Mouse (Mus musculus) hindbrain, embryonic 11.5 days (tissue): Measurements from ENCODE around the gene Plekhg3. TPM values are rescaled to one million over a fixed set of nuclear protein-coding genes. Genes with fewer than 3 reads are reported as not detected.

ENCODE experiments used
- ATAC-seq: fragments of 200-750 bp; cut with Nextera tagmentation; 2 replicates; pipeline ENCODE4 v1.8.0; 2017; ENCODE audit warnings: mild to moderate bottlenecking, moderate TSS enrichment, moderate library complexity; ENCODE audit not compliant: low FRiP score
- DNase-seq: peaks from one replicate; pipeline ENCODE4 v3.0.0-alpha.2; 2015; ENCODE audit warnings: low spot score
- H3K27ac ChIP-seq: fragments of 300-500 bp; sonication (generic); 2 replicates; pipeline ENCODE4 v1.5.1; 2014; ENCODE audit warnings: mild to moderate bottlenecking, low read depth, low read length
- H3K27me3 ChIP-seq: fragments of 300-500 bp; sonication (generic); 2 replicates; pipeline ENCODE4 v1.6.1; 2014; ENCODE audit warnings: mild to moderate bottlenecking, low read length, moderate library complexity, mixed read lengths; ENCODE audit not compliant: control insufficient read depth, insufficient read depth
- H3K36me3 ChIP-seq: fragments of 300-500 bp; sonication (generic); 2 replicates; pipeline ENCODE4 v1.6.1; 2014; ENCODE audit warnings: mild to moderate bottlenecking, low read length, moderate library complexity, mixed read lengths; ENCODE audit not compliant: control insufficient read depth, insufficient read depth
- H3K4me1 ChIP-seq: fragments of 300-500 bp; sonication (generic); replicated peaks from 2 replicates; pipeline ENCODE4 v1.6.1; 2014; ENCODE audit warnings: low read length, mixed read lengths; ENCODE audit not compliant: control insufficient read depth, insufficient read depth
- H3K4me2 ChIP-seq: fragments of 300-500 bp; sonication (generic); replicated peaks from 2 replicates; pipeline ENCODE4 v1.6.1; 2014; ENCODE audit warnings: mild to moderate bottlenecking, low read depth, low read length
- H3K4me3 ChIP-seq: fragments of 300-500 bp; sonication (generic); 2 replicates; pipeline ENCODE4 v1.5.1; 2014; ENCODE audit warnings: low read depth, low read length
- H3K9ac ChIP-seq: fragments of 300-500 bp; sonication (generic); 2 replicates; pipeline ENCODE4 v1.6.1; 2014; ENCODE audit warnings: low read depth, low read length
- H3K9me3 ChIP-seq: fragments of 300-500 bp; sonication (generic); 2 replicates; pipeline ENCODE4 v1.6.1; 2016; ENCODE audit warnings: low read length; ENCODE audit not compliant: control insufficient read depth
- WGBS: fragments of 180-500 bp; shearing (Covaris S2); extraction: QIAGEN DNeasy Blood & Tissue Kit; methylation state at CpG from one replicate; pipeline ENCODE4 v1.1.7; 2014; 5-methylcytosine and 5-hydroxymethylcytosine counted together
- polyA plus RNA-seq: library from polyadenylated mRNA; unstranded; fragments of >200 nt; fragmentation: Nextera tagmentation; extraction: Ambion mirVana; gene quantifications from 2 replicates; pipeline ENCODE4 v1.2.1, GENCODE M21; 2014

Gene Plekhg3
- 1.9 and 2.1 TPM in 2 replicates for polyA plus RNA-seq

GRCm38 (mm10) chr12:76530580-76531139, at the start of gene Plekhg3:
TSS of gene Plekhg3 (plus strand) at chr12:76530891.
- Histone ChIP-seq H3K4me3 (no peak within 1 kb of the TSS), H3K4me2 (no peak within 1 kb of the TSS), H3K4me1 (peaks cover 4% of the 10 kb centered on the region), H3K27ac (no peak within 1 kb of the TSS), H3K9ac (no peak within 1 kb of the TSS), H3K27me3 (peaks cover 45% of the 10 kb centered on the region), H3K9me3 (no peaks in the 10 kb centered on the region), H3K36me3 (no peaks in the 10 kb centered on the region)
- no peak for ATAC-seq
- WGBS = 30% methylated on average over 6 of the region's 6 CpGs
- no peak for DNase-seq

- H3K9ac ChIP-seq = no peak overlapping the region
- H3K4me3 ChIP-seq = no peak overlapping the region
- H3K27me3 ChIP-seq = no peaks in the 10 kb centered on the region
- 80% methylated on average over 2 of the region's 2 CpGs for WGBS
- H3K9me3 ChIP-seq = no peaks in the 10 kb centered on the region
- ATAC-seq = no peak
- no peak overlapping the region for H3K4me2 ChIP-seq
- no peak overlapping the region for H3K27ac ChIP-seq
- no peaks in the 10 kb centered on the region for H3K36me3 ChIP-seq
- no peaks in the 10 kb centered on the region for H3K4me1 ChIP-seq
- DNase-seq = no peak
These were observed 48.2 kb upstream of the Plekhg3 start for GRCm38 (mm10) chr12:76482446-76482845.

- Histone ChIP-seq H3K27ac (no peak overlapping the region), H3K4me3 (no peak overlapping the region), H3K4me1 (no peaks in the 10 kb centered on the region), H3K27me3 (no peaks in the 10 kb centered on the region), H3K4me2 (no peak overlapping the region), H3K9ac (no peak overlapping the region), H3K9me3 (no peaks in the 10 kb centered on the region), H3K36me3 (no peaks in the 10 kb centered on the region)
- no peak for DNase-seq
- no peak for ATAC-seq
- 88% methylated on average over 2 of the region's 2 CpGs for WGBS
These were observed 47.7 kb upstream of the Plekhg3 start for GRCm38 (mm10) chr12:76482948-76483347.

- Histone ChIP-seq H3K4me2 (no peak overlapping the region), H3K27ac (no peak overlapping the region), H3K36me3 (no peaks in the 10 kb centered on the region), H3K9ac (no peak overlapping the region), H3K27me3 (no peaks in the 10 kb centered on the region), H3K9me3 (no peaks in the 10 kb centered on the region), H3K4me3 (no peak overlapping the region), H3K4me1 (no peaks in the 10 kb centered on the region)
- no peak for ATAC-seq
- DNase-seq = no peak
- WGBS = 57% methylated on average over 4 of the region's 4 CpGs
These were observed 45.8 kb upstream of the Plekhg3 start for GRCm38 (mm10) chr12:76484881-76485280.

GRCm38 (mm10) chr12:76485381-76485780, 45.3 kb upstream of the Plekhg3 start:
- Histone ChIP-seq H3K9ac (no peak overlapping the region), H3K9me3 (no peaks in the 10 kb centered on the region), H3K27ac (no peak overlapping the region), H3K27me3 (no peaks in the 10 kb centered on the region), H3K4me2 (no peak overlapping the region), H3K4me1 (no peaks in the 10 kb centered on the region), H3K4me3 (no peak overlapping the region), H3K36me3 (no peaks in the 10 kb centered on the region)
- DNase-seq (no peak), ATAC-seq (no peak)
- WGBS = 48% methylated on average over 11 of the region's 11 CpGs

GRCm38 (mm10) chr12:76486943-76487342, 43.7 kb upstream of the Plekhg3 start:
- H3K36me3 ChIP-seq = no peaks in the 10 kb centered on the region
- 83% methylated on average over 9 of the region's 9 CpGs for WGBS
- H3K27ac ChIP-seq = no peak overlapping the region
- H3K9me3 ChIP-seq = no peaks in the 10 kb centered on the region
- ATAC-seq (no peak), DNase-seq (no peak)
- H3K27me3 ChIP-seq = no peaks in the 10 kb centered on the region
- H3K4me1 ChIP-seq = no peaks in the 10 kb centered on the region
- no peak overlapping the region for H3K4me3 ChIP-seq
- no peak overlapping the region for H3K4me2 ChIP-seq
- H3K9ac ChIP-seq = no peak overlapping the region

GRCm38 (mm10) chr12:76490798-76491197, 39.9 kb upstream of the Plekhg3 start:
- Histone ChIP-seq H3K36me3 (no peaks in the 10 kb centered on the region), H3K27me3 (no peaks in the 10 kb centered on the region)
- WGBS = 87% methylated on average over 1 of the region's 1 CpGs

GRCm38 (mm10) chr12:76493462-76493861, 37.2 kb upstream of the Plekhg3 start:
- Histone ChIP-seq H3K27ac (no peak overlapping the region), H3K9me3 (no peaks in the 10 kb centered on the region), H3K27me3 (no peaks in the 10 kb centered on the region), H3K4me1 (no peaks in the 10 kb centered on the region), H3K36me3 (no peaks in the 10 kb centered on the region), H3K9ac (no peak overlapping the region), H3K4me2 (no peak overlapping the region), H3K4me3 (no peak overlapping the region)
- ATAC-seq (no peak), DNase-seq (no peak)
- WGBS = 76% methylated on average over 5 of the region's 5 CpGs

More at GRCm38 (mm10) chr12:76490798-76491197, 39.9 kb upstream of the Plekhg3 start:
- Histone ChIP-seq H3K4me1 (no peaks in the 10 kb centered on the region), H3K4me3 (no peak overlapping the region), H3K9me3 (no peaks in the 10 kb centered on the region), H3K4me2 (no peak overlapping the region), H3K9ac (no peak overlapping the region), H3K27ac (no peak overlapping the region)
- DNase-seq = no peak
- ATAC-seq = no peak

GRCm38 (mm10) chr12:76495381-76495780, 35.3 kb upstream of the Plekhg3 start:
- Histone ChIP-seq H3K27me3 (no peaks in the 10 kb centered on the region), H3K4me2 (no peak overlapping the region), H3K9me3 (no peaks in the 10 kb centered on the region), H3K4me3 (no peak overlapping the region), H3K27ac (no peak overlapping the region), H3K36me3 (no peaks in the 10 kb centered on the region), H3K9ac (no peak overlapping the region), H3K4me1 (no peaks in the 10 kb centered on the region)
- no peak for ATAC-seq
- 80% methylated on average over 4 of the region's 4 CpGs for WGBS
- no peak for DNase-seq
